Mouse (Mus musculus) heart, adult 11 months (tissue): ENCODE measurements around the gene Btbd35f2.
"Not testable (repeated sequence)": the region's sequence is repeated elsewhere in the genome, so short reads cannot be mapped to it uniquely, and the experiment has no call there.

ENCODE experiments used
- DNase-seq: peaks from one replicate; pipeline ENCODE4 v3.0.0; 2022

Gene Btbd35f2

DNA sequence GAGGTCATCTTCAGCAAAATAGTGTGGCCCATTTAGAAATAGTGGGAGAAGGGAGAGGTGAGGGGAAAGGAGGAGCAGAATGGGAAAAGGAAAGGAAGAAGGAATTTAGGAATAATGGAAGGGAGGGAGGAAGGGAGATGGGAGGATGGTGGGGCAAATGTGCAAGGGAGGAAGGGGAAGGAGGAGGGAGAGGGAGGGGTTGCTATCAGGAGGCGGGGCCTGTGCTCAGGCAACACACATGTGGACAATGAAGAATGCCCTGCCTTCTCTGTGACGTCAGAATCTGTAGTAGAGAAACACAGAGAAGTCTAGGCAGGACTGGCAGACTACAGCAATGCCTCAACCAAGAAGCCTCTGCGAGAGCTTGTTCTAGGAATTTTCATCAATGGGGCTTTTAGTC, at the start of gene Btbd35f2:
Btbd35f2 (plus strand) TSS at position 301 of the 400 bp plus-strand sequence.
- not testable (repeated sequence) for DNase-seq
